Mouse (Mus musculus) T-helper 2 cell (primary cell): Measurements from ENCODE around the gene Olfr1509.
"Not testable (repeated sequence)": the region's sequence is repeated elsewhere in the genome, so short reads cannot be mapped to it uniquely, and the experiment has no call there.

Experiments
- in situ Hi-C: fragments of 300-600 bp; cut with MboI, MseI; formaldehyde crosslinking; loops from one replicate; pipeline ENCODE4 v1.15.1; 2025; ENCODE audit warnings: high pct_unique_total_duplicates

The Olfr1509 gene

GRCm38 (mm10) chr14:52442690-52443089, at the start of gene Olfr1509:
TSS of gene Olfr1509 (plus strand) at chr14:52442990.
- in situ Hi-C loops = no loop called here

GRCm38 (mm10) chr14:52397279-52397678, 45.5 kb upstream of the Olfr1509 start, which contains the start of gene Olfr1511:
TSS of gene Olfr1511 (minus strand) at chr14:52397379.
- in situ Hi-C loops = no loop called here

- in situ Hi-C loops = not testable (repeated sequence)
Measured at GRCm38 (mm10) chr14:52410142-52410919, 32.5 kb upstream of the Olfr1509 start.

GRCm38 (mm10) chr14:52414273-52414672, 28.5 kb upstream of the Olfr1509 start, which contains the start of gene Olfr1510:
TSS of gene Olfr1510 (minus strand) at chr14:52414373.
- in situ Hi-C loops = no loop called here

- in situ Hi-C loops = no loop called here
Measured at GRCm38 (mm10) chr14:52427686-52428085, 15.1 kb upstream of the Olfr1509 start.

- in situ Hi-C loops = no loop called here
Measured at GRCm38 (mm10) chr14:52451138-52451537, 8.3 kb downstream of the Olfr1509 start.

- in situ Hi-C loops = no loop called here
Measured at GRCm38 (mm10) chr14:52461928-52462327, 19.1 kb downstream of the Olfr1509 start.

GRCm38 (mm10) chr14:52465738-52466137, 22.9 kb downstream of the Olfr1509 start:
- in situ Hi-C loops = no loop called here

GRCm38 (mm10) chr14:52467395-52467794, 24.6 kb downstream of the Olfr1509 start, which contains the start of gene Olfr1508:
TSS of gene Olfr1508 (minus strand) at chr14:52467495.
- in situ Hi-C loops = no loop called here

- in situ Hi-C loops = no loop called here
Measured at GRCm38 (mm10) chr14:52495516-52495915, 52.7 kb downstream of the Olfr1509 start, which contains the start of gene Olfr1507. TSS of gene Olfr1507 (minus strand) at chr14:52495749.
